Mouse (Mus musculus) right cerebral cortex, adult 2 months (tissue): ENCODE results near the gene Kcnip4.
A peak's percentile ranks its signal among the peaks of the same experiment; 100 is the strongest.

Source experiments
- DNase-seq, 2 experiments: peaks; one replicate each; pipeline ENCODE4 v3.0.0; 2021 to 2022; ENCODE audit warnings: low spot score in 2 of 2

Gene Kcnip4

GRCm38 (mm10) chr5:49524394-49525241, at the start of gene Kcnip4:
Kcnip4 (minus strand) TSS chr5:49524907.
- peak; percentile 80 to 84 for DNase-seq

GRCm38 (mm10) chr5:49571876-49572275, 47.2 kb upstream of the Kcnip4 start:
- DNase-seq, result no peak

- DNase-seq, result no peak
Observed at GRCm38 (mm10) chr5:49563751-49564150, 39.0 kb upstream of the Kcnip4 start.

GRCm38 (mm10) chr5:49557436-49557835, 32.7 kb upstream of the Kcnip4 start:
- no peak for DNase-seq

GRCm38 (mm10) chr5:49547884-49548283, 23.2 kb upstream of the Kcnip4 start:
- peak; percentile 70 to 80 for DNase-seq

- DNase-seq, result no peak
Observed at GRCm38 (mm10) chr5:49529362-49529761, 4.7 kb upstream of the Kcnip4 start.

- peak; percentile 20 to 34 for DNase-seq
Observed at GRCm38 (mm10) chr5:49525242-49525612, 520 bp upstream of the Kcnip4 start.

- DNase-seq, result peak; percentile 32 to 51
Observed at GRCm38 (mm10) chr5:49523997-49524393, 712 bp downstream of the Kcnip4 start.

GRCm38 (mm10) chr5:49522986-49523385, 1.7 kb downstream of the Kcnip4 start:
- DNase-seq, result no peak

- DNase-seq, result no peak
Observed at GRCm38 (mm10) chr5:49498743-49499142, 26.0 kb downstream of the Kcnip4 start.

GRCm38 (mm10) chr5:49487270-49487669, 37.4 kb downstream of the Kcnip4 start:
- no peak for DNase-seq

GRCm38 (mm10) chr5:49470738-49471137, 54.0 kb downstream of the Kcnip4 start:
- DNase-seq, result no peak

GRCm38 (mm10) chr5:49460643-49461276, 63.9 kb downstream of the Kcnip4 start:
- DNase-seq, result no peak

GRCm38 (mm10) chr5:49453100-49453499, 71.6 kb downstream of the Kcnip4 start:
- no peak for DNase-seq

GRCm38 (mm10) chr5:49451295-49451694, 73.4 kb downstream of the Kcnip4 start:
- no peak for DNase-seq

- no peak for DNase-seq
Observed at GRCm38 (mm10) chr5:49450876-49451275, 73.8 kb downstream of the Kcnip4 start.

GRCm38 (mm10) chr5:49437236-49437635, 87.5 kb downstream of the Kcnip4 start:
- no peak for DNase-seq

- DNase-seq, result no peak
Observed at GRCm38 (mm10) chr5:49427689-49428088, 97.0 kb downstream of the Kcnip4 start.

GRCm38 (mm10) chr5:49419707-49420106, 105.0 kb downstream of the Kcnip4 start:
- no peak for DNase-seq

- DNase-seq, result no peak
Observed at GRCm38 (mm10) chr5:49408351-49408750, 116.4 kb downstream of the Kcnip4 start.

- DNase-seq, result peak in 1 of 2 experiments; percentile 43
Observed at GRCm38 (mm10) chr5:49370543-49371076, 154.1 kb downstream of the Kcnip4 start.

GRCm38 (mm10) chr5:49368636-49369423, 155.9 kb downstream of the Kcnip4 start:
- peak; percentile 37 to 59 for DNase-seq
